Mouse (Mus musculus): ENCODE measurements around the gene Angptl7.
A peak's percentile ranks its signal among the peaks of the same experiment; 100 is the strongest.

The Angptl7 gene

GRCm38 (mm10) chr4:148500410-148500867 lies at the start of gene Angptl7:
Angptl7 (minus strand) TSS chr4:148500460.
- no peak for DNase-seq

GRCm38 (mm10) chr4:148549106-148549505 lies 48.8 kb upstream of the Angptl7 start:
- DNase-seq, result no peak

GRCm38 (mm10) chr4:148535876-148536275 lies 35.6 kb upstream of the Angptl7 start:
- no peak for DNase-seq

GRCm38 (mm10) chr4:148533613-148534328 lies 33.5 kb upstream of the Angptl7 start:
- DNase-seq, result peak; percentile 23

GRCm38 (mm10) chr4:148532516-148532915 lies 32.3 kb upstream of the Angptl7 start:
- no peak for DNase-seq

- DNase-seq, result no peak
Measured at GRCm38 (mm10) chr4:148531341-148531740, 31.1 kb upstream of the Angptl7 start.

GRCm38 (mm10) chr4:148530778-148531177 lies 30.5 kb upstream of the Angptl7 start:
- DNase-seq, result no peak

GRCm38 (mm10) chr4:148530351-148530750 lies 30.1 kb upstream of the Angptl7 start:
- no peak for DNase-seq

GRCm38 (mm10) chr4:148527158-148527910 lies 27.1 kb upstream of the Angptl7 start:
- no peak for DNase-seq

- DNase-seq, result no peak
Measured at GRCm38 (mm10) chr4:148523538-148523937, 23.3 kb upstream of the Angptl7 start.

- no peak for DNase-seq
Measured at GRCm38 (mm10) chr4:148518235-148518795, 18.1 kb upstream of the Angptl7 start.

- no peak for DNase-seq
Measured at GRCm38 (mm10) chr4:148517809-148518208, 17.5 kb upstream of the Angptl7 start.

GRCm38 (mm10) chr4:148515313-148515712 lies 15.1 kb upstream of the Angptl7 start:
- DNase-seq, result no peak

- DNase-seq, result no peak
Measured at GRCm38 (mm10) chr4:148513021-148513559, 12.8 kb upstream of the Angptl7 start.

GRCm38 (mm10) chr4:148511334-148511733 lies 11.1 kb upstream of the Angptl7 start:
- DNase-seq, result no peak

GRCm38 (mm10) chr4:148510691-148511090 lies 10.4 kb upstream of the Angptl7 start:
- no peak for DNase-seq

- DNase-seq, result no peak
Measured at GRCm38 (mm10) chr4:148509450-148510084, 9.3 kb upstream of the Angptl7 start.

GRCm38 (mm10) chr4:148508084-148508849 lies 8.0 kb upstream of the Angptl7 start:
- no peak for DNase-seq

- DNase-seq, result no peak
Measured at GRCm38 (mm10) chr4:148507585-148507984, 7.3 kb upstream of the Angptl7 start.

GRCm38 (mm10) chr4:148504497-148504959 lies 4.3 kb upstream of the Angptl7 start:
- peak; percentile 37 for DNase-seq

GRCm38 (mm10) chr4:148495874-148496689 lies 4.2 kb downstream of the Angptl7 start:
- DNase-seq, result peak; percentile 72

All from cerebellum, adult 11 months (tissue).